Mouse (Mus musculus) neural tube, embryonic 11.5 days (tissue): ENCODE results near the gene Pam. TPM values are rescaled to one million over a fixed set of nuclear protein-coding genes. Genes with fewer than 3 reads are reported as not detected.

Source experiments
- ATAC-seq: fragments of 200-750 bp; cut with Nextera tagmentation; 2 replicates; pipeline ENCODE4 v1.8.0; 2017; ENCODE audit warnings: moderate number of reproducible peaks, mild to moderate bottlenecking, moderate TSS enrichment, moderate library complexity; ENCODE audit not compliant: insufficient read depth, low FRiP score, low TSS enrichment
- DNase-seq: peaks from one replicate; pipeline ENCODE4 v3.0.0-alpha.2; 2015; ENCODE audit warnings: low spot score
- H3K27ac ChIP-seq: fragments of 300-500 bp; sonication (generic); 2 replicates; pipeline ENCODE4 v1.5.1; 2014; ENCODE audit warnings: low read depth, mild to moderate bottlenecking, low read length
- H3K27me3 ChIP-seq: fragments of 300-500 bp; sonication (generic); 2 replicates; pipeline ENCODE4 v1.6.1; 2014; ENCODE audit warnings: mild to moderate bottlenecking, low read length, mixed read lengths; ENCODE audit not compliant: control insufficient read depth, insufficient read depth
- H3K36me3 ChIP-seq: fragments of 300-500 bp; sonication (generic); 2 replicates; pipeline ENCODE4 v1.6.1; 2014; ENCODE audit warnings: mild to moderate bottlenecking, low read length, moderate library complexity, mixed read lengths; ENCODE audit not compliant: control insufficient read depth, insufficient read depth
- H3K4me1 ChIP-seq: fragments of 300-500 bp; sonication (generic); 2 replicates; pipeline ENCODE4 v1.6.1; 2014; ENCODE audit warnings: low read length, mixed read lengths; ENCODE audit not compliant: control insufficient read depth, insufficient read depth
- H3K4me2 ChIP-seq: fragments of 300-500 bp; sonication (generic); 2 replicates; pipeline ENCODE4 v1.6.1; 2014; ENCODE audit warnings: low read depth, mild to moderate bottlenecking, moderate library complexity
- H3K4me3 ChIP-seq: fragments of 300-500 bp; sonication (generic); 2 replicates; pipeline ENCODE4 v1.5.1; 2014; ENCODE audit warnings: low read depth, low read length
- H3K9ac ChIP-seq: fragments of 300-500 bp; sonication (generic); 2 replicates; pipeline ENCODE4 v1.6.1; 2014; ENCODE audit warnings: mild to moderate bottlenecking, low read length
- H3K9me3 ChIP-seq: fragments of 300-500 bp; sonication (generic); 2 replicates; pipeline ENCODE4 v1.6.1; 2016; ENCODE audit warnings: low read length; ENCODE audit not compliant: control insufficient read depth
- WGBS: fragments of 180-500 bp; shearing (Covaris S2); extraction: QIAGEN DNeasy Blood & Tissue Kit; methylation state at CpG from one replicate; pipeline ENCODE4 v1.1.7; 2014; 5-methylcytosine and 5-hydroxymethylcytosine counted together
- polyA plus RNA-seq: library from polyadenylated mRNA; unstranded; fragments of >200 nt; fragmentation: Nextera tagmentation; extraction: Ambion mirVana; gene quantifications from 2 replicates; pipeline ENCODE4 v1.2.1, GENCODE M21; 2014

Pam gene
- polyA plus RNA-seq, 1 experiment from 2014 or later = 18.8 TPM

DNA sequence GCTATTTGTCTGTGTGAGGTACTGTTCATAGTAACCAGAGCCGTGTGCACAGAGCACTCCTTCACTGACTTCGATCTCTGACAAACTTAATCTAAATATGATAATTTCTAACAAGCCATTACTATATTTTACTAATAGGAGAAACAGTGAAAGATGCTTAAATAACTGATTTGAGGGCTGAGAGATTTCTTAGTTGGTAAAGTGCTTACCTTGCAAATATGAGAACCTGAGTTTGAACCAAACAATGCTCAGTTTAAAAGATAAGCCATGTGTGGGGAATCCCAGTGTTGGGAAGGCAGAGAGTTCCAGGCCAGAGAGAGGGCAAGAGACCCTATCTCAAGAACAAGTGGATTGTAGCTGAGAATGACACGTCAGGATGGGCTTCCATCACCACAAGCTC lies 347.3 kb downstream of the Pam start:
- H3K27ac ChIP-seq = no peak overlapping the region
- no peak overlapping the region for H3K4me3 ChIP-seq
- ATAC-seq (no peak), DNase-seq (no peak)
- H3K9ac ChIP-seq = no peak overlapping the region
- no peaks in the 10 kb centered on the region for H3K4me1 ChIP-seq
- H3K9me3 ChIP-seq = no peaks in the 10 kb centered on the region
- no peak overlapping the region for H3K4me2 ChIP-seq
- H3K27me3 ChIP-seq = no peaks in the 10 kb centered on the region
- H3K36me3 ChIP-seq = peaks cover 4% of the 10 kb centered on the region
- WGBS = 92% methylated on average over 3 of the region's 3 CpGs

DNA sequence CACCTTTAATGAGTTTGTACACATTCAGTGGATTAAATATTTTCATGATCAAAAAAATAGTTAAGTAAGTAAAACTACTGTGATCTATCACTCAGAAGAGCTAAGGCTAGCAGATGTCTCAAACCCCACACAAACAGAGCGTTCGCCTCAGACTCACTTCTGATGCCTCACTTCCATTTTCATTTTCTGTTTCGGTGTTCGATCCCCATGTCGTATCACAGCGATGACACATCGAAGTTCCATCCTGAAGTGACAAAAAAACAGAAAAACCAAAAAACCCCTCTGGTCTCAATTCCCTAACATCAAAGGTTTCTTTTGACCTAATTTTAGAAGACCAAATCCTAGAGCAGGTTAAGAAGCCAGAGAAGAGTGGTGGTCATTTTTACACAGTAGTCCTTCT lies 349.2 kb downstream of the Pam start:
- DNase-seq = no peak
- 96% methylated on average over 7 of the region's 7 CpGs for WGBS
- Histone ChIP-seq H3K4me1 (no peaks in the 10 kb centered on the region), H3K36me3 (peaks cover 4% of the 10 kb centered on the region), H3K27me3 (no peaks in the 10 kb centered on the region), H3K9me3 (no peaks in the 10 kb centered on the region), H3K4me2 (no peak overlapping the region), H3K27ac (no peak overlapping the region), H3K9ac (no peak overlapping the region), H3K4me3 (no peak overlapping the region)
- ATAC-seq = no peak

DNA sequence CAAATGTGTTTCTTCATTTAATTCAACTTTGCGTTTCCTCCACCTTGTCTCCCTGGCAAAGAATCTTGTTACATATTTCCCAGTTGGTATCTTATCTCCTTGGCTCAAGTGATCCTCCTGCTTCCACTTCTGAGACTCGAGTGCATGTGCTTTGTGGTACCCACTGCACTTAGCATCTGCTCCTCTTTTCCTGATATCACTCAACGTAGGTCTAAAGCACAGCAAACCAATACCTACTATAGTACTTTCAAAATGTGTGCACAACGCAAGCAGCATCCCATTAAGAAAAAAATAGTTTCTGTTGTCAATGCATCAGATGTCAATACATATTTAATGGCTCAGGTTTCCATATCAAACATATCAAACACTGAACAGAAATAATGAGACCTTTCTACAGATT lies 349.7 kb downstream of the Pam start:
- Histone ChIP-seq H3K4me2 (no peak overlapping the region), H3K4me3 (no peak overlapping the region), H3K27me3 (no peaks in the 10 kb centered on the region), H3K4me1 (no peaks in the 10 kb centered on the region), H3K36me3 (peaks cover 4% of the 10 kb centered on the region), H3K27ac (no peak overlapping the region), H3K9ac (no peak overlapping the region), H3K9me3 (no peaks in the 10 kb centered on the region)
- 92% methylated on average over 4 of the region's 4 CpGs for WGBS
- DNase-seq (no peak), ATAC-seq (no peak)
